Mouse (Mus musculus) testis, adult 2 months (tissue): ENCODE data around the gene Eps8.

Experiments
- CTCF ChIP-seq: fragments of 200-500 bp; IDR thresholded peaks from 2 replicates; pipeline ENCODE4 v1.5.1; 2012; ENCODE audit warnings: low read depth, mild to moderate bottlenecking, inconsistent platforms, low read length, moderate library complexity; ENCODE audit not compliant: control insufficient read depth, insufficient read depth, insufficient replicate concordance
- POLR2A ChIP-seq: fragments of 200-500 bp; IDR thresholded peaks from 2 replicates; pipeline ENCODE4 v1.6.1; 2012; ENCODE audit warnings: low read depth, mild to moderate bottlenecking, inconsistent platforms, low read length, moderate library complexity; ENCODE audit not compliant: control insufficient read depth

DNA sequence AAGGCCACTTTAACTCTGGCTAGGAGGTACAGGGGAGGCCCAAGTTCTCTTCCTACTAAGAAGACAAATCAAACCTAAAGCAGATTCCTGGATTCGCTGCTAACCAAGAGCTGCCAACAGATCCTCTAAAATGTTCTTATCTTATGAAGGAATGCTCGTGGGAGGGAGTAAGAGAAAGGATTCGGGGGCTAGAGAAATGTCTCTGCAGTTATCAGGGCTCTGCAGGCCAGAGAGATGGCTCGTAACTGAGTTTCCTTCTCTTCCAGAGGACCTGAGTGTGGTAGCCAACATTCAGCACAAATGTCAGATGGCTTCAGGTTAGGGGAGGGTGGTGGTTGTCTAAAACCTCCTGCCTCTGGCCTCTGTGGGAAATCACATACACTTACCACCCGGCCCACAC lies 106.1 kb downstream of the Eps8 start:
- TF ChIP-seq CTCF: no peak
- no peak for TF ChIP-seq POLR2A
